Mouse (Mus musculus): ENCODE data around the gene Tnfrsf11a. TPM values are rescaled to one million over a fixed set of nuclear protein-coding genes. Genes with fewer than 3 reads are reported as not detected.

The Tnfrsf11a gene
- 0.67 and 1.0 TPM in 2 replicates for polyA plus RNA-seq (2014; fragmentation: Nextera tagmentation; extraction: Ambion mirVana)

GRCm38 (mm10) chr1:105780457-105781364, at the start of gene Tnfrsf11a:
TSS of gene Tnfrsf11a (plus strand) at chr1:105780718.
- peak; percentile 87 for ATAC-seq (ENCODE audit: low FRiP score)
- Histone ChIP-seq H3K4me2 (replicated peaks) (peak within 1 kb of the TSS; percentile 98), H3K27me3 (ENCODE audit: control insufficient read depth, insufficient read depth, low read length) (peaks cover 28% of the 10 kb centered on the region), H3K4me1 (replicated peaks; ENCODE audit: control insufficient read depth, insufficient read depth, low read length) (peaks cover 5% of the 10 kb centered on the region; the same call in 1 of the 2 replicates), H3K36me3 (replicated peaks; ENCODE audit: control insufficient read depth, insufficient read depth) (no peaks in the 10 kb centered on the region), H3K9me3 (ENCODE audit: control insufficient read depth, low read length) (no peaks in the 10 kb centered on the region), H3K4me3 (replicated peaks; ENCODE audit: low read length) (peak within 1 kb of the TSS; percentile 59), H3K9ac (peak within 1 kb of the TSS; percentile 79), H3K27ac (no peak within 1 kb of the TSS)
- DNase-seq (ENCODE audit: low spot score) = peak; percentile 57
- WGBS = 3% methylated on average over 63 of the region's 77 CpGs

- no peaks in the 10 kb centered on the region for H3K27me3 ChIP-seq (ENCODE audit: control insufficient read depth, insufficient read depth, low read length)
- H3K4me1 ChIP-seq (replicated peaks; ENCODE audit: control insufficient read depth, insufficient read depth, low read length) = no peaks in the 10 kb centered on the region
- no peak overlapping the region for H3K4me2 ChIP-seq (replicated peaks)
- 82% methylated on average over 3 of the region's 3 CpGs for WGBS
- ATAC-seq (ENCODE audit: low FRiP score) (no peak), DNase-seq (ENCODE audit: low spot score) (no peak)
- no peak overlapping the region for H3K27ac ChIP-seq
- no peak overlapping the region for H3K9ac ChIP-seq
- H3K36me3 ChIP-seq (replicated peaks; ENCODE audit: control insufficient read depth, insufficient read depth) = peaks cover 38% of the 10 kb centered on the region
- H3K4me3 ChIP-seq (replicated peaks; ENCODE audit: low read length) = no peak overlapping the region
- H3K9me3 ChIP-seq (ENCODE audit: control insufficient read depth, low read length) = no peaks in the 10 kb centered on the region
Observed at GRCm38 (mm10) chr1:105735318-105735717, 45.2 kb upstream of the Tnfrsf11a start.

GRCm38 (mm10) chr1:105738334-105738733, 42.2 kb upstream of the Tnfrsf11a start:
- no peak for DNase-seq (ENCODE audit: low spot score)
- no peak overlapping the region for H3K27ac ChIP-seq
- no peak overlapping the region for H3K9ac ChIP-seq
- no peaks in the 10 kb centered on the region for H3K27me3 ChIP-seq (ENCODE audit: control insufficient read depth, insufficient read depth, low read length)
- no peak for ATAC-seq (ENCODE audit: low FRiP score)
- H3K36me3 ChIP-seq (replicated peaks; ENCODE audit: control insufficient read depth, insufficient read depth) = peaks cover 47% of the 10 kb centered on the region
- 89% methylated on average over 6 of the region's 6 CpGs for WGBS
- H3K4me2 ChIP-seq (replicated peaks) = no peak overlapping the region
- no peak overlapping the region for H3K4me3 ChIP-seq (replicated peaks; ENCODE audit: low read length)
- no peaks in the 10 kb centered on the region for H3K4me1 ChIP-seq (replicated peaks; ENCODE audit: control insufficient read depth, insufficient read depth, low read length)
- no peaks in the 10 kb centered on the region for H3K9me3 ChIP-seq (ENCODE audit: control insufficient read depth, low read length)

GRCm38 (mm10) chr1:105739493-105739892, 41.0 kb upstream of the Tnfrsf11a start:
- H3K9ac ChIP-seq = no peak overlapping the region
- H3K27me3 ChIP-seq (ENCODE audit: control insufficient read depth, insufficient read depth, low read length) = no peaks in the 10 kb centered on the region
- no peak overlapping the region for H3K27ac ChIP-seq
- H3K4me3 ChIP-seq (replicated peaks; ENCODE audit: low read length) = no peak overlapping the region
- no peak overlapping the region for H3K4me2 ChIP-seq (replicated peaks)
- H3K4me1 ChIP-seq (replicated peaks; ENCODE audit: control insufficient read depth, insufficient read depth, low read length) = no peaks in the 10 kb centered on the region
- no peaks in the 10 kb centered on the region for H3K9me3 ChIP-seq (ENCODE audit: control insufficient read depth, low read length)
- DNase-seq (ENCODE audit: low spot score) (no peak), ATAC-seq (ENCODE audit: low FRiP score) (no peak)
- peaks cover 55% of the 10 kb centered on the region for H3K36me3 ChIP-seq (replicated peaks; ENCODE audit: control insufficient read depth, insufficient read depth)

GRCm38 (mm10) chr1:105742481-105742880, 38.0 kb upstream of the Tnfrsf11a start:
- no peak for ATAC-seq (ENCODE audit: low FRiP score)
- whole genome bisulfite sequencing = 87% methylated on average over 1 of the region's 1 CpGs

GRCm38 (mm10) chr1:105746444-105746843, 34.1 kb upstream of the Tnfrsf11a start:
- ATAC-seq (ENCODE audit: low FRiP score) (no peak), DNase-seq (ENCODE audit: low spot score) (no peak)
- Histone ChIP-seq H3K4me1 (replicated peaks; ENCODE audit: control insufficient read depth, insufficient read depth, low read length) (no peaks in the 10 kb centered on the region), H3K9me3 (ENCODE audit: control insufficient read depth, low read length) (no peaks in the 10 kb centered on the region), H3K4me3 (replicated peaks; ENCODE audit: low read length) (no peak overlapping the region), H3K4me2 (replicated peaks) (no peak overlapping the region), H3K36me3 (replicated peaks; ENCODE audit: control insufficient read depth, insufficient read depth) (peaks cover 77% of the 10 kb centered on the region), H3K9ac (no peak overlapping the region), H3K27me3 (ENCODE audit: control insufficient read depth, insufficient read depth, low read length) (no peaks in the 10 kb centered on the region), H3K27ac (no peak overlapping the region)
- WGBS = 83% methylated on average over 1 of the region's 1 CpGs

More at GRCm38 (mm10) chr1:105742481-105742880, 38.0 kb upstream of the Tnfrsf11a start:
- H3K27ac ChIP-seq = no peak overlapping the region
- H3K4me1 ChIP-seq (replicated peaks; ENCODE audit: control insufficient read depth, insufficient read depth, low read length) = no peaks in the 10 kb centered on the region
- no peak overlapping the region for H3K4me2 ChIP-seq (replicated peaks)
- peaks cover 67% of the 10 kb centered on the region for H3K36me3 ChIP-seq (replicated peaks; ENCODE audit: control insufficient read depth, insufficient read depth)
- no peak overlapping the region for H3K9ac ChIP-seq
- no peaks in the 10 kb centered on the region for H3K9me3 ChIP-seq (ENCODE audit: control insufficient read depth, low read length)
- no peaks in the 10 kb centered on the region for H3K27me3 ChIP-seq (ENCODE audit: control insufficient read depth, insufficient read depth, low read length)
- DNase-seq (ENCODE audit: low spot score) = no peak
- no peak overlapping the region for H3K4me3 ChIP-seq (replicated peaks; ENCODE audit: low read length)

GRCm38 (mm10) chr1:105746858-105747596, 33.5 kb upstream of the Tnfrsf11a start:
- H3K4me3 ChIP-seq (replicated peaks; ENCODE audit: low read length) = no peak overlapping the region
- ATAC-seq (ENCODE audit: low FRiP score) (no peak), DNase-seq (ENCODE audit: low spot score) (no peak)
- H3K36me3 ChIP-seq (replicated peaks; ENCODE audit: control insufficient read depth, insufficient read depth) = peaks cover 78% of the 10 kb centered on the region
- WGBS = 93% methylated on average over 5 of the region's 5 CpGs
- no peak overlapping the region for H3K27ac ChIP-seq
- H3K4me2 ChIP-seq (replicated peaks) = no peak overlapping the region
- H3K9me3 ChIP-seq (ENCODE audit: control insufficient read depth, low read length) = no peaks in the 10 kb centered on the region
- H3K27me3 ChIP-seq (ENCODE audit: control insufficient read depth, insufficient read depth, low read length) = no peaks in the 10 kb centered on the region
- H3K4me1 ChIP-seq (replicated peaks; ENCODE audit: control insufficient read depth, insufficient read depth, low read length) = no peaks in the 10 kb centered on the region
- no peak overlapping the region for H3K9ac ChIP-seq

- no peaks in the 10 kb centered on the region for H3K9me3 ChIP-seq (ENCODE audit: control insufficient read depth, low read length)
- no peak overlapping the region for H3K4me2 ChIP-seq (replicated peaks)
- DNase-seq (ENCODE audit: low spot score) (no peak), ATAC-seq (ENCODE audit: low FRiP score) (no peak)
- H3K27ac ChIP-seq = no peak overlapping the region
- no peaks in the 10 kb centered on the region for H3K4me1 ChIP-seq (replicated peaks; ENCODE audit: control insufficient read depth, insufficient read depth, low read length)
- no peaks in the 10 kb centered on the region for H3K27me3 ChIP-seq (ENCODE audit: control insufficient read depth, insufficient read depth, low read length)
- peaks cover 85% of the 10 kb centered on the region for H3K36me3 ChIP-seq (replicated peaks; ENCODE audit: control insufficient read depth, insufficient read depth)
- WGBS = 97% methylated on average over 4 of the region's 4 CpGs
- H3K4me3 ChIP-seq (replicated peaks; ENCODE audit: low read length) = no peak overlapping the region
- H3K9ac ChIP-seq = no peak overlapping the region
Observed at GRCm38 (mm10) chr1:105748091-105748799, 32.3 kb upstream of the Tnfrsf11a start.

GRCm38 (mm10) chr1:105752196-105752595, 28.3 kb upstream of the Tnfrsf11a start:
- 83% methylated on average over 4 of the region's 4 CpGs for WGBS
- no peak overlapping the region for H3K4me2 ChIP-seq (replicated peaks)

More at GRCm38 (mm10) chr1:105752196-105752595, 28.3 kb upstream of the Tnfrsf11a start:
- H3K4me3 ChIP-seq (replicated peaks; ENCODE audit: low read length) = no peak overlapping the region
- H3K4me1 ChIP-seq (replicated peaks; ENCODE audit: control insufficient read depth, insufficient read depth, low read length) = no peaks in the 10 kb centered on the region
- peaks cover 70% of the 10 kb centered on the region for H3K36me3 ChIP-seq (replicated peaks; ENCODE audit: control insufficient read depth, insufficient read depth)
- no peaks in the 10 kb centered on the region for H3K9me3 ChIP-seq (ENCODE audit: control insufficient read depth, low read length)
- ATAC-seq (ENCODE audit: low FRiP score) (no peak), DNase-seq (ENCODE audit: low spot score) (no peak)
- no peak overlapping the region for H3K9ac ChIP-seq
- H3K27ac ChIP-seq = no peak overlapping the region
- H3K27me3 ChIP-seq (ENCODE audit: control insufficient read depth, insufficient read depth, low read length) = no peaks in the 10 kb centered on the region

All from hindbrain, embryonic 14.5 days (tissue).